Mouse (Mus musculus): ENCODE measurements around the gene Bmp5. TPM values are rescaled to one million over a fixed set of nuclear protein-coding genes. Genes with fewer than 3 reads are reported as not detected.

The Bmp5 gene
- polyA plus RNA-seq, 1 experiment from 2014 or later: 7.5 TPM

DNA sequence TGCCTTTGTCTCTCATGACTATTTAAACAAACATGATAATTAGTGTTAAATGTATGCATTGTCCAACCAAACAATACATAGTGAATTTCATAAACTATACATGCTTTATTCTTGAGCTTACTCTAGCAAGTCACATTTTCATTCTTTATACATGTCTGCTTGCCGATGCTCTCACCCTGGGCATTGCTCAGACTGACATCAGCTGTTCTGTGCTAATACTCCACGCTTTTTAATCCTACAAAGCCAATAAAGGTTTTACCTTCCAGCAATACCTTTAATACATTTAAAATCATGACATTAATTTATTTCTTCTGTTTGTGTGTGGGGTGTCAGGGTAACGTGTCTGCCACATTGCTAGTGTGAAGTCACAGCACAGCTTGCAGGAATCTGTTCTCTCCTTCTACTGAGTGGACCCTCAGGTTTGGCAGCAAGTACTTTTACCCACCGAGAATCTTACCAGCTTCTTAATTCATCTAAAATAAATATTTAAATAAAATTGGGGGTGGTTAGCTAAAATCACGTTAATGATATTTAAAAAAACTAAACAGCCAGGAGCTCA, 75.6 kb downstream of the Bmp5 start:
- 58% methylated on average over 5 of the region's 5 CpGs for WGBS
- Histone ChIP-seq H3K27ac (ENCODE audit: low read length) (no peak overlapping the region), H3K4me3 (ENCODE audit: low read depth, low read length) (no peak overlapping the region), H3K9ac (replicated peaks; ENCODE audit: low read depth, low read length) (no peak overlapping the region), H3K4me2 (replicated peaks; ENCODE audit: low read depth, low read length) (no peak overlapping the region), H3K4me1 (ENCODE audit: control insufficient read depth, insufficient read depth, low read length) (no peaks in the 10 kb centered on the region), H3K9me3 (ENCODE audit: control insufficient read depth, low read depth, low read length) (no peaks in the 10 kb centered on the region), H3K36me3 (ENCODE audit: control insufficient read depth, insufficient read depth, low read length) (no peaks in the 10 kb centered on the region), H3K27me3 (ENCODE audit: control insufficient read depth, insufficient read depth, low read length) (no peaks in the 10 kb centered on the region)
- no peak for ATAC-seq (ENCODE audit: insufficient number of reproducible peaks, insufficient read depth, low FRiP score, low read depth)

DNA sequence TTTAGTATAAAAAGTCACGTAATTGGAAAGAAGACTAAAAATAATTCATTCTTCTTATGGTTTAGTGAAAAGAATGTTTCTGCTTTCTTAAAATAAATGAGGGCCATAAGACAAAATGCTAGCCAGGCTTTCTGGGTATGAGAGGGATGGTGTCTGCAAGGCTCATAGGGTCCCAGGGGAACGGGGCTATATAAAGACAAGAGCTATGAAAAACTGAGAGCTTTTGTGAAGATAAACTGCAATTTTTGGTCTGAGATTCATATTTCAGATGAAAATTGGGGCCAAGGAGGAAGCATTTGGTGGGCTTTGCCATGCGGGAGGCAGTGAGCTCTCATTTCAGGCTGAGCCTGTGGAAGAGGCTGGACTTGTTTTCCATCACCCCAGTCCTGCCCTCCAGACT, 83.0 kb downstream of the Bmp5 start:
- H3K27ac ChIP-seq (ENCODE audit: low read length): no peak overlapping the region
- no peak for ATAC-seq (ENCODE audit: insufficient number of reproducible peaks, insufficient read depth, low FRiP score, low read depth)
- 69% methylated on average over 3 of the region's 3 CpGs for WGBS

DNA sequence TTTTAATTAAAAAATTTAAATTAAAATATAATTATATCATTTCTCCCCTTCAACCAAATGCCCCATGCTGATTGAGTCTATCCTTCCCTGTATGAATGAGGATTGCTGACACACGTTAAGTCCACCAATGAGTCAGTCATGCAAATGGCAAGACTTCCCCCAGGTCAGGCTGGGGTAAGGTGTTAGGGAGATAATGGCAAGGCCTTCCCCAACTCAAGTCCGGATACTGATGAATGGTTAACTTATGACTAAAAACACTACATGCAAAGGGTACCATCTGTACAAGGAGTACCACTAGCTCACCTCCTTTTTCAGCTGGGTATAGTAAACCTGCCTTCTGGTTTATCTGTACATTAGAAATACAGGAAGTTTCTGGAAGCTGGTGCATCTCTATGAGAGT, 83.8 kb downstream of the Bmp5 start:
- no peaks in the 10 kb centered on the region for H3K4me1 ChIP-seq (ENCODE audit: control insufficient read depth, insufficient read depth, low read length)
- no peaks in the 10 kb centered on the region for H3K9me3 ChIP-seq (ENCODE audit: control insufficient read depth, low read depth, low read length)
- H3K4me2 ChIP-seq (replicated peaks; ENCODE audit: low read depth, low read length): no peak overlapping the region
- H3K27ac ChIP-seq (ENCODE audit: low read length): no peak overlapping the region
- 86% methylated on average over 2 of the region's 2 CpGs for WGBS
- no peak for ATAC-seq (ENCODE audit: insufficient number of reproducible peaks, insufficient read depth, low FRiP score, low read depth)
- H3K36me3 ChIP-seq (ENCODE audit: control insufficient read depth, insufficient read depth, low read length): no peaks in the 10 kb centered on the region
- H3K4me3 ChIP-seq (ENCODE audit: low read depth, low read length): no peak overlapping the region
- H3K9ac ChIP-seq (replicated peaks; ENCODE audit: low read depth, low read length): no peak overlapping the region
- H3K27me3 ChIP-seq (ENCODE audit: control insufficient read depth, insufficient read depth, low read length): no peaks in the 10 kb centered on the region

More for the DNA sequence above, 83.0 kb downstream of the Bmp5 start:
- Histone ChIP-seq H3K9ac (replicated peaks; ENCODE audit: low read depth, low read length) (no peak overlapping the region), H3K27me3 (ENCODE audit: control insufficient read depth, insufficient read depth, low read length) (no peaks in the 10 kb centered on the region), H3K9me3 (ENCODE audit: control insufficient read depth, low read depth, low read length) (no peaks in the 10 kb centered on the region), H3K4me3 (ENCODE audit: low read depth, low read length) (no peak overlapping the region), H3K4me2 (replicated peaks; ENCODE audit: low read depth, low read length) (no peak overlapping the region), H3K4me1 (ENCODE audit: control insufficient read depth, insufficient read depth, low read length) (no peaks in the 10 kb centered on the region), H3K36me3 (ENCODE audit: control insufficient read depth, insufficient read depth, low read length) (no peaks in the 10 kb centered on the region)

DNA sequence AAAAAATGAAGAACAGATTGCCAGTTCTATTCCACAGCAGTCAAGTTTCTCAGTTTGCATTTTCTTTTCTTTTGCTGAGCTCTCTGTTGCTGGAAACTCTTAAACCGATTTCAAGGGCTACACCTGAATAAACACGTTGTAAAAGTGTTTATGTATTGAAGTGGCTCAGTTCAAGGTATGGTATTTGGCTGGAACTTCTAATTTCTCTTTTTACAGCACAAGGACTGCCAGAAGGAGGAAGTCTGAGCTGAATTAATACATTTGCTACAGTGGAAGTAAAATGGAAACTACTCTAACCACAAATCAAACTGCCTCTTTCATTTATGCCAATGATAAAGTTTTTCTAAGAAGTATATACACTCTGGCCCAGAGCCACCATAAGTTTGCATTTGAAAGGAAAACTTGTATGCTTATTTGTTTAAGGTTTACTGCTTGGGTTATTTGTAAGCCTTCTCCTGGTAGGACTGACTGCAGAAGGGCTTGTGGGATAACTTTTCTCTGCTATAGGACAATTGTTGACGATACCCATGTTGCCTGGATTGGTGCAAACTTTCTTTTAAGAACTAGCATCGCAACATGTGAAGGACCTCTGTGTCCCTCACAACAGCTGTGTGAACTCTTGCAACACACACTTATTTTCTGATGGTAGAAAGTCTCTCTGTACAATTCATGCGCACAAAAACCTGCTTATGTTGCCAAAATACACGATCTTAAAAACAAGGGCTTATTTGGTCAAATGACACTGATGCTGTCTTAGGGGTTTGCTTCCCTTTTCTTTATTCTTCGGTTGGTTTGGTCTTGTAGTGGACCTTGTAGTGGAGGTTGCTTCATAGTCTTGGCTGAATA, 95.4 kb downstream of the Bmp5 start:
- WGBS: 56% methylated on average over 7 of the region's 7 CpGs
- no peak overlapping the region for H3K4me2 ChIP-seq (replicated peaks; ENCODE audit: low read depth, low read length)
- no peak overlapping the region for H3K9ac ChIP-seq (replicated peaks; ENCODE audit: low read depth, low read length)
- no peak overlapping the region; the same call in 1 of the 2 replicates for H3K27ac ChIP-seq (ENCODE audit: low read length)
- H3K27me3 ChIP-seq (ENCODE audit: control insufficient read depth, insufficient read depth, low read length): no peaks in the 10 kb centered on the region
- ATAC-seq (ENCODE audit: insufficient number of reproducible peaks, insufficient read depth, low FRiP score, low read depth): no peak
- no peaks in the 10 kb centered on the region for H3K9me3 ChIP-seq (ENCODE audit: control insufficient read depth, low read depth, low read length)
- H3K4me3 ChIP-seq (ENCODE audit: low read depth, low read length): no peak overlapping the region
- H3K36me3 ChIP-seq (ENCODE audit: control insufficient read depth, insufficient read depth, low read length): no peaks in the 10 kb centered on the region
- H3K4me1 ChIP-seq (ENCODE audit: control insufficient read depth, insufficient read depth, low read length): no peaks in the 10 kb centered on the region

DNA sequence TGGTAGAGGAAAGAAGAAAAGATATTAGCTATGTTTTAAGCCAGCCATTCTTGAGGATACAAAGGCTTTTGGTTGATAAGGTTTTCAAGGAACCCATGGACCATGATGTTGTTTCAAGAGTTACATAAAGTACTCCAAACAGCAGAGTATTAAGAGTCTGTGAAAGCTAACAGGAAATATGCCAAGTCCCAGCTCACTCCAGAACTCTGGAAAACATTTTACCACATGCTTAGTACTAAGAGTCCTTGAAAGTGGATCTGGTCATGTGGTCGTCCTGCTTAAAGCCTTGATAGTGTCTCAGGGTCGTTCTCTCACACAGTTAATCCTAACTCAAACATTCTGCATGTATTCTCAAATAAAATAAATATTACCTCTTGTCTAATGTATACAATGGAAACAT, 101.2 kb downstream of the Bmp5 start:
- Histone ChIP-seq H3K4me2 (replicated peaks; ENCODE audit: low read depth, low read length) (no peak overlapping the region), H3K9ac (replicated peaks; ENCODE audit: low read depth, low read length) (no peak overlapping the region), H3K9me3 (ENCODE audit: control insufficient read depth, low read depth, low read length) (no peaks in the 10 kb centered on the region), H3K27ac (ENCODE audit: low read length) (no peak overlapping the region), H3K36me3 (ENCODE audit: control insufficient read depth, insufficient read depth, low read length) (no peaks in the 10 kb centered on the region), H3K4me3 (ENCODE audit: low read depth, low read length) (no peak overlapping the region), H3K4me1 (ENCODE audit: control insufficient read depth, insufficient read depth, low read length) (no peaks in the 10 kb centered on the region), H3K27me3 (ENCODE audit: control insufficient read depth, insufficient read depth, low read length) (no peaks in the 10 kb centered on the region)
- ATAC-seq (ENCODE audit: insufficient number of reproducible peaks, insufficient read depth, low FRiP score, low read depth): no peak
- 14% methylated on average over 2 of the region's 2 CpGs for WGBS

DNA sequence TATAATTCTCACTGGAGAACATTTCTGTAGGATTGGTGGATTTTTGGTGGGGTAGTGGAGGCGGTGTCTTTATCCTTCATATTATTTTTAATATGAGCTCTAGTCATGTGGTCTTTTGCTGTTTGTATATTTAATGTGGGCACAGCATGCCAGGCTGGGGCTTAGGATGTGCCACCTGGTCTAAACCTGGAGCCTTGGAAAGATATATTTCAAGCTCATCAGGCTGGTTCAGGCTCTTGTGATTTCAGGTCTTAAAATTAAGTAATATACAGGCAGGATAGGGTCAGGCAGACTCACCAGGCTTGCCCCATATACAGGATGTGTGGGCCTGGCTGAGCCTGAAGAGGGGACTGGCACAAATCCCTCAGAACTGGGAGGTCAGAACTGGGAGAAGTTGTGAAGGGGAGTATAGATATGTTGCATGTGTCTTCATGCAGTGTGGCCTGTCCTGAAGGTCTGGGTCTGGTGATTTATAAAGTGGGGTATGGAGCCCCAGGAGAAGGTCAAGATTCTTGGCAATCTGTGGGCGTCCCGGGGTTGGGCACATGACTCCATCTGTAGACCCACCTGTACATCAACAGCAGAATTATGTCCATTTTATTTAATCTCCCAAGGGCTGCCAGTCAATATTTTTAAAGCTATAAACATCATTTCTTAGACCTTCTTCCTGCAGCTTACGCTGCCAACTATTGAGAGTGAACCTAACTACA, 108.5 kb downstream of the Bmp5 start:
- Histone ChIP-seq H3K36me3 (ENCODE audit: control insufficient read depth, insufficient read depth, low read length) (no peaks in the 10 kb centered on the region), H3K9ac (replicated peaks; ENCODE audit: low read depth, low read length) (no peak overlapping the region), H3K4me3 (ENCODE audit: low read depth, low read length) (no peak overlapping the region), H3K4me1 (ENCODE audit: control insufficient read depth, insufficient read depth, low read length) (no peaks in the 10 kb centered on the region), H3K27me3 (ENCODE audit: control insufficient read depth, insufficient read depth, low read length) (no peaks in the 10 kb centered on the region), H3K27ac (ENCODE audit: low read length) (no peak overlapping the region), H3K9me3 (ENCODE audit: control insufficient read depth, low read depth, low read length) (no peaks in the 10 kb centered on the region), H3K4me2 (replicated peaks; ENCODE audit: low read depth, low read length) (no peak overlapping the region)
- no peak for ATAC-seq (ENCODE audit: insufficient number of reproducible peaks, insufficient read depth, low FRiP score, low read depth)
- WGBS: 84% methylated on average over 4 of the region's 4 CpGs

DNA sequence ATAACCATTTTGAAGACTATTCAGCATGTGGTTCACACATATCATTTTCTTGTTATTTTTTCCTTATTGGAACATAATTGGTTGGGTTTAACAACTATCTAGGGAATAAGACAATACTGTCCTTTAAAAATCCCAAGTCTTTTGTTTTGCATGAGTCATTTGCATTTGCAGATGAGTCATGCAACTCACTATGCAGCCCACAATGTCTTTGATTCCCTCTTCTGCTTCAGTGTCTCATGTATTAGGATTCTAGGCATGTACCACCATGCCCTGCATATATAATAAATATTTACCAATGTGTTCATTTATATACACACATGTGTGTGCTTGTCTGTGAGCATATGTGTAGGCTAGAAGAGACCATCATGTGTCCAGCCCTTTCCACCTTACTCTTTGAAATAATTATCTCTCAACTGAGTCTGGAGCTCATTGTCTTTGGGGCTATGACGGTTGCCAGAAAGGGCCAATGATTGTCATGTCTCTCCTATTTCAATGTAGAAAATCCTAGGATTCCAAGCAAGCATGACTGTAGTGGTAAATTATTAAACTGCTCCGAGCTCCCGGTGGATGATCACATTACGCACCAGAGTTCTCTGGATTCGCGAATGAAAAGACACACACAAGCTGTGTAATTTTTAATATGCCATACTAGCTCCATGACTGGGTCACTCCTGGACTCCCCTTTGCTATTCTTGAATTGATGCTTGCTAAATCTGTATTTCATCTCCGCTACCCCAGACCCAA, 111.8 kb downstream of the Bmp5 start:
- Histone ChIP-seq H3K27me3 (ENCODE audit: control insufficient read depth, insufficient read depth, low read length) (no peaks in the 10 kb centered on the region), H3K4me1 (ENCODE audit: control insufficient read depth, insufficient read depth, low read length) (no peaks in the 10 kb centered on the region), H3K4me2 (replicated peaks; ENCODE audit: low read depth, low read length) (no peak overlapping the region), H3K36me3 (ENCODE audit: control insufficient read depth, insufficient read depth, low read length) (no peaks in the 10 kb centered on the region), H3K27ac (ENCODE audit: low read length) (no peak overlapping the region), H3K9me3 (ENCODE audit: control insufficient read depth, low read depth, low read length) (no peaks in the 10 kb centered on the region), H3K4me3 (ENCODE audit: low read depth, low read length) (no peak overlapping the region), H3K9ac (replicated peaks; ENCODE audit: low read depth, low read length) (no peak overlapping the region)
- WGBS: 92% methylated on average over 7 of the region's 7 CpGs
- no peak for ATAC-seq (ENCODE audit: insufficient number of reproducible peaks, insufficient read depth, low FRiP score, low read depth)

DNA sequence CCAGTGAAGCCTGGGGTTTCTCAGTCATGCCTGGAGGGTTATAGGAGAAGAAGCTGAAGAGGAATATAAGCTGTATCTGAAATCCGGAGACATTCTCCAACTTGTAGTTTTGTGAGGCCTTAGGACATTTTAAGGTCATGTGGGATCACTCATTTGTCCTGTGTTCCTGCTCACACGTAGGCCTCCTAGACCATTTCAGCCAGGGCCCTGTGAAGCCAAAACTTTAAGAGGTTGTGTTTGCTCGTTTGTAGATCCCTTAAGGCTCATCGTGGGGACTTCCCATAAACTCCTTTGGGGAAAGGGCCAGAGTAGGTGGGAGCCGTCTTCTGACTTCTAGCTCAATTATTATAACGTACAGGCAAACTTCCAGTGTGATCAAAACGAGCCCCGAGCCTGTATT, 121.8 kb downstream of the Bmp5 start:
- H3K4me3 ChIP-seq (ENCODE audit: low read depth, low read length): no peak overlapping the region
- H3K36me3 ChIP-seq (ENCODE audit: control insufficient read depth, insufficient read depth, low read length): no peaks in the 10 kb centered on the region
- no peak overlapping the region for H3K4me2 ChIP-seq (replicated peaks; ENCODE audit: low read depth, low read length)
- no peak overlapping the region for H3K9ac ChIP-seq (replicated peaks; ENCODE audit: low read depth, low read length)
- H3K27ac ChIP-seq (ENCODE audit: low read length): no peak overlapping the region
- no peaks in the 10 kb centered on the region for H3K27me3 ChIP-seq (ENCODE audit: control insufficient read depth, insufficient read depth, low read length)
- ATAC-seq (ENCODE audit: insufficient number of reproducible peaks, insufficient read depth, low FRiP score, low read depth): no peak
- H3K9me3 ChIP-seq (ENCODE audit: control insufficient read depth, low read depth, low read length): no peaks in the 10 kb centered on the region
- 0 out of 2 replicates have a peak, but pooled peaks cover 4% of the 10 kb centered on the region for H3K4me1 ChIP-seq (ENCODE audit: control insufficient read depth, insufficient read depth, low read length)
- WGBS: 80% methylated on average over 8 of the region's 8 CpGs
